Mouse (Mus musculus) c-Kit-positive CD71-negative TER-119-negative erythroid progenitor cells, embryonic 14.5 days (primary cell): ENCODE results near the gene Serpina3n.
"Not testable (repeated sequence)": the region's sequence is repeated elsewhere in the genome, so short reads cannot be mapped to it uniquely, and the experiment has no call there.

Source experiments
- DNase-seq: peaks from one replicate; pipeline ENCODE4 v3.0.0-alpha.2; 2013; ENCODE audit warnings: low read depth

Gene Serpina3n

DNA sequence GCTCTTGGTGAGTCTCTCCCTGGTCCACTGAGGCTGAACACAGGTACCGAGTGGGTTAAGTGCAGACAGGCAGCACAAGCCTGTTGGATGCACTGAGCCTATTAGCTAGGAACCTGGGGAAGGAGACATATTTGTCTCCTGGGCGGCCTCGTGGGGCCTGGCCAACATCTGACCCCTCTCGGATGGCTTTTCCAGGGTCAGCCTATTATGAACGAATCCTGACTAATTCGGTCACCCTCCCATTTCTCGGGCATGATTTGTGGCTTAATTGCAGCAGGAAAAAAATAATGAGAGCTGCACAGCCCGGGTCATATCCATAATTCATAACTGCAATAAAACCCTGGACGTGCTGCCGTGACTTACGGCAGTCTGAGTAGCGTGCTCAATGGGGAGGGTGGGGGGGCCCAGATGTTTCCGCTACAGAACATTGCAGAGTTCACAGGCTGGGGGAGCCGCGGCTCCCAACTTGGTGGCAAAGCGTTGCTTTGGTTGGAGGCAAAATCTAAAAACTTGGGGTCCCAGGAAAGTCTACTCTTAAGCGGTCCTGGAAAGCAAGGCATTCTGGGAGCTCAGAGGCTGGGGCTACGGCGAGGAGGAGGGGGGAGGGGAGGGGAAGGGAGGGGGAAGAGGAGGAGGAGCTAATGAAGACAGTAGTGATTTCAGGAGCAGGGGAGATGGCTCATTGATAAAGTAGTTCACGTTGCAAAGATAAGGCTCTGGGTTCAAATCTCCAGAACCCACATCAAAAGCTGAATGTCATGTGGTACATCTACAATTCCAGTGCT is 27.6 kb downstream of the Serpina3n start:
- DNase-seq: no peak

DNA sequence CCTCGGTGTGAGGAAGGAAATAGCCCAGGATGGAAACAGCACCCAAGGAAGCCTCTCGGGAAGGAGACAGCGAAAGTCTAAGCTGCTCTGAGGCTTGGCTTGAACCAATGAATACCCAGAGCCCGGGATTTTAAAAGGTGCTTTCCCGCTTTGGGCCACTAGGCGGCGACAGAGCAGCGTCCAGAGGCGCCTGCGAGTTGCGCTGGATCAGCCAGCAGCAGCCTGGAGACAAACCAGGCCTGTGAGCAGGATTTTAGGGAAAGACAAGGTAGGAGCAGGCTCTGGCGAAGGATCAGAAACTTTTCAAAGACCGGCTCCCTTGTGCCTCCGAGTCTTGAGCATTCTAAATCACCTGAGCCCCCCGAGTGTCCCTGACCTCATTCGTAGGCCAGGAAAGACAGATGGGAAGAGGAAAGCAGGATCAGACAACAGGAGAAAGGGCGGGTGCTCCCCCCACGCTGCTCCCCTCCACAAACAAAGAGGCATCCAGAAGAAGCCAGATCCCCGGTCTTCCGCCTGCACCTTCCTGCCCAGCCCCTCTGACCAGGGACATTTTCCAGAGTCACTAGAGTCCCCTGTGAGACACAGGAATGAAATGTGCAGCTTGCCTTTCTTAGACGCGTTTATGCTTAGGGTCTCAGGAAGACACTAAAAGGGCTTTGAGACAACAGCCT is 33.7 kb downstream of the Serpina3n start:
- peak; percentile 39 for DNase-seq

DNA sequence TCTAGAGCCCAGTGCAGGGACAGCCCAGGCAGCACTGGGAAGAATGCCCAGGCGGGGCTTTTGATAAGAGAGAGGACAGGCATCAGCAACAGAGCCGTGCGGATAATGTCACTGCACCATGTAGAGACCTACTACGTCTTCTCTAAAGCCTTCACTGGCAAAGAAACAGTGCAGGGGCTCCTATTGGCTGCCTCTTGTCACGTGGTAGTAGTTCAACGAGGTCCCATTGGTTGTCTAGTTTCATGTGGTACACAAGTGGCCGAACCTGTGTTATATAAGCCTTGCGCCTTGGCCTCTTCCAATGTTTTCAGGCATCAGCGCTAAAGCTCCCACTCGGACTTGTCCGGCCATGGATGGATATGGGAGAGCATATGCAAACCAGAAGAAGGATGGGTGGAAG is 37.2 kb downstream of the Serpina3n start:
- DNase-seq: no peak

- not testable (repeated sequence) for DNase-seq
These were observed 40.5 kb downstream of the Serpina3n start for GRCm38 (mm10) chr12:104447056-104447455.

DNA sequence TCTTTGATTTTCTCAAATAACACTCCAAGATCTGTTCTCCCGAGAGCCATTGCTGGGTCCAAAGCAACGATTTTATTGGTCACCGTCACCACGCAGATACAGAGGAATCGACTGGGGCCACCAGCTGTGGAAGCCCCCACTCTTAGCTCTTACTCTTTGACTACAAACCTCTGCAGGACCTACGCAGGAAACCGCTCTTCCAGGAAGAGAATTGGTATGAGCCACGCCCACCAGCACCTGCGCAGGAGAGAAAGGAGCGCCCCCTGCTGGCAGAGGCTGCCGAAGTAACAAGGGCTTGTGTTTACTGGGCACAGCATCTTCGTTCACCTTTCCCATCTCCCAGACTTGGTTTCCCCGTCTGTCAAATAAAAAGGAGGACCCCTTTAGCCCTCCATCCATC is 41.6 kb downstream of the Serpina3n start:
- DNase-seq: no peak

DNA sequence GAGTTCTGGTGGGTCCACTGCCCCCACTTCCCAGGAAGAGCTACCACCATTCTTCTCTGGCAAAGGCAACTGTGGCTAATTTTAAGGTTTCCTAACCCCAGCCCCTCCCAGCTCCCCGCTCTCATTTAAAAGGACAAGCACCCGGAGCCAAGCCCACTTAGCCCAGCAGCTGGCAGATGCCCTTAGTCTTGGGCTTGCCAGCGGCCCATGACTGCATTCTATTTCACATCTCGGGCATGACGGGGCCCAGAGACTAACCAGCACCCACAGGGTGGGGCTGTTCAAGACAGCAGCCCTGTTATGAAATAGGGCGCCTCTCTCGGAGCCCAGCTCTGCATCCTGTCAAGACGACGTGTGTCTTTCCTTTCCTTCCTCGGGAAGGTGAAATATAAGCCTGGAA is 43.7 kb downstream of the Serpina3n start:
- no peak for DNase-seq

DNA sequence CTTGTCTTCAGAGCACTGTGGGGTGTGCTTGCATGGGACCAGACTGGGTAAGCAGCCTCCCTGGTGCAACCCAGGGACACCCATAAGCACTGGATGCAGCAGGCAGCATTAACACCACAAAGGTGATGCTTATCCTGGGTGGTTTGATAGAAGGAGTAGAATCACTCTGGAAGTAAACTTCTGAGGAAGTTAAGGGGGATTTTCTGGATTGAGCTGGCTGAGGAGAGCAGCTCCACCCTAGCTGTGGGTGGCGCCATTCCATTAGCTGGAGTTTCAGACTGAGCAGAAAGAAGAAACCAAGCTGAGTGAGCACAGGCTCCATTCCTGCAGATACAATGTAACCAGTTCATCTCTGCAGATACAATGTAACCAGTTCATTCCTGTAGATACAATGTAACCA is 46.5 kb downstream of the Serpina3n start:
- no peak for DNase-seq

- no peak for DNase-seq
These were observed 52.8 kb downstream of the Serpina3n start for GRCm38 (mm10) chr12:104459377-104459776.

- no peak for DNase-seq
These were observed 54.8 kb downstream of the Serpina3n start for GRCm38 (mm10) chr12:104461372-104461771.
